Mouse (Mus musculus): ENCODE measurements around the gene Sept5. TPM values are rescaled to one million over a fixed set of nuclear protein-coding genes. Genes with fewer than 3 reads are reported as not detected.

Sept5 gene
- polyA plus RNA-seq, 1 experiment from 2014 or later = 32.2 TPM

DNA sequence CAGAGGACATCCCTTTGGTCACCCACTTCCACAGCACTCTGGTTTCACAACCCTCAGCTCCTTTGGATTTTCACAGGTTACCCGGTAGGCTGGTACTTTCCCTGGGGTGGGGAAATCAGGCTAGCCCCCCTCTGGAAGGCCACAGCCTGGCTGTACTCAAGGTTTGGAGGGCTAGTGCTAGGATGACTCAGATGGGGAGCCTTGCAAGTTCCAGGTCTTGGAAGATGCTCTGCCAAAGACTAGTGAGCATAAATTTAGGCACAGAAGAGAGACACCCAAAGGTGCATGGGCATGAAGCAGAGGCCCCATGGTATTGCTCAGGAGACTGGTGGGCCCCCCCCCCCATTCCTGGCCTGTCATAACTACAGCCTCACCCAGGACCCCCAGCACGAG, 810 bp downstream of the Sept5 start:
- Histone ChIP-seq H3K36me3 (replicated peaks) (peaks cover 16% of the 10 kb centered on the region), H3K27me3 (replicated peaks; ENCODE audit: low read depth, poor library complexity, severe bottlenecking) (peaks cover 90% of the 10 kb centered on the region), H3K9me3 (no peaks in the 10 kb centered on the region), H3K4me3 (peak overlapping the region; percentile 70), H3K27ac (replicated peaks) (peak overlapping the region; percentile 88), H3K4me1 (peaks cover 42% of the 10 kb centered on the region)
- 22% methylated on average over 2 of the region's 2 CpGs for WGBS
- no peak for DNase-seq (ENCODE audit: low spot score)

GRCm38 (mm10) chr16:18628206-18628947, 1.4 kb downstream of the Sept5 start:
- peak overlapping the region; percentile 70 for H3K4me3 ChIP-seq
- peaks cover 92% of the 10 kb centered on the region for H3K27me3 ChIP-seq (replicated peaks; ENCODE audit: low read depth, poor library complexity, severe bottlenecking)
- H3K9me3 ChIP-seq = no peaks in the 10 kb centered on the region
- 55% methylated on average over 7 of the region's 7 CpGs for WGBS
- peaks cover 42% of the 10 kb centered on the region for H3K4me1 ChIP-seq
- peaks cover 22% of the 10 kb centered on the region for H3K36me3 ChIP-seq (replicated peaks)
- peak; percentile 9 for DNase-seq (ENCODE audit: low spot score)
- H3K27ac ChIP-seq (replicated peaks) = peak overlapping the region; percentile 88

DNA sequence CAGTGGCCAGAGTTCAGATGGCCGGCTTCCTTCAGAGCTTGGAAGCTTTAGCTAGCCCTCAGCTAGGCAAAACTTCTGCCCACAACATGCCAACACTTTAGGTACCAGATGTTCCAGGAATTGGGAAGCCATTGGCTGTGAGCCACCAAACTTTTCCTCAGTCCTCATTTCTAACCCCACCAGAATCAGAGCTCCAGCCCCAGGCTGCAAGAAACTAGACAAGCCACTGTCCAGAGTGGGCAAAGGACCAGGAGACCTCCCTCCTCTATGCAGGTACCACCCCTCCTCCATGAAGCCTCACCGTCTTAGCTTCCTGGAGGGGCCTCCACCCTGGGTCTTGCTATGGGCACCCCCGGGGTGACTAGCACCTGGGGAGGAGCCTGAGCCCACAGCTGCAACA, 2.6 kb downstream of the Sept5 start:
- Histone ChIP-seq H3K27ac (replicated peaks) (no peak overlapping the region), H3K4me3 (peak overlapping the region; percentile 66; the same call in 1 of the 2 replicates), H3K9me3 (no peaks in the 10 kb centered on the region), H3K4me1 (peaks cover 38% of the 10 kb centered on the region), H3K27me3 (replicated peaks; ENCODE audit: low read depth, poor library complexity, severe bottlenecking) (peaks cover 92% of the 10 kb centered on the region), H3K36me3 (replicated peaks) (peaks cover 34% of the 10 kb centered on the region)
- DNase-seq (ENCODE audit: low spot score) = no peak
- WGBS = 29% methylated on average over 3 of the region's 3 CpGs

- peak within 1 kb of the TSS; percentile 62; the same call in 1 of the 2 replicates for H3K27ac ChIP-seq (replicated peaks)
- H3K4me1 ChIP-seq = peaks cover 46% of the 10 kb centered on the region
- H3K9me3 ChIP-seq = no peaks in the 10 kb centered on the region
- WGBS = 1% methylated on average over 65 of the region's 65 CpGs
- H3K4me3 ChIP-seq = peak within 1 kb of the TSS; percentile 66
- H3K36me3 ChIP-seq (replicated peaks) = peaks cover 36% of the 10 kb centered on the region
- peaks cover 94% of the 10 kb centered on the region for H3K27me3 ChIP-seq (replicated peaks; ENCODE audit: low read depth, poor library complexity, severe bottlenecking)
- DNase-seq (ENCODE audit: low spot score) = peak; percentile 88
Measured at GRCm38 (mm10) chr16:18626376-18626878, 3.3 kb downstream of the Sept5 start, which contains the start of gene Gm49601. TSS of gene Gm49601 (minus strand) at chr16:18626427.

DNA sequence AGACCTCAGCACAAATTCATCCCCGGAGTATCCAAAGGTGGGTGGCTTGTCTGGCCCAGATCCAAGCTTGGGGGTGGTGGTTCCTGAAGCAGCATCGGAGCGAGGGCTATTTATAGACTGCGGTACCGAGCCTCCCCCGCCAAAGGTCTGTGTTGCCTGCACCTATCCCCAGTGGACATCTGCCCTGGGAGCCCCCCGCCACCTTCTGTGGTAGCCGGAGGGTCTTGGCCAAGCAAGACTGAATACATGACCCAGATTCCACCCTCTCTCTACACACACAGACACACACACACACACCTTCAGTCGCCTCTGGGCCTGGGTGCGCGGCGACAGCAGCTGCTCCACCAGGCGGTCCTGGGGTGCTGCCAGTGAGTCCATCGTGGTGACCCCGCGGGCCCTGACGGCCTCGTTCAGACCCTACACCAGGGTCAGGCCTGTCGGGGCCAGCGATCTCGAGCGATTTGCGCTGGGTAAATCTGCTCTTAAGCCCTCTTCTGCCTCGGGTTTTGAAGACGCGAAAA, 3.9 kb downstream of the Sept5 start:
- Histone ChIP-seq H3K27me3 (replicated peaks; ENCODE audit: low read depth, poor library complexity, severe bottlenecking) (peaks cover 94% of the 10 kb centered on the region), H3K4me1 (peaks cover 52% of the 10 kb centered on the region), H3K27ac (replicated peaks) (no peak overlapping the region; the same call in 1 of the 2 replicates), H3K36me3 (replicated peaks) (peaks cover 36% of the 10 kb centered on the region), H3K9me3 (no peaks in the 10 kb centered on the region), H3K4me3 (peak overlapping the region; percentile 66)
- 5% methylated on average over 26 of the region's 26 CpGs for WGBS
- no peak for DNase-seq (ENCODE audit: low spot score)

- peaks cover 58% of the 10 kb centered on the region for H3K4me1 ChIP-seq
- H3K36me3 ChIP-seq (replicated peaks) = peaks cover 36% of the 10 kb centered on the region
- peaks cover 94% of the 10 kb centered on the region for H3K27me3 ChIP-seq (replicated peaks; ENCODE audit: low read depth, poor library complexity, severe bottlenecking)
- WGBS = 31% methylated on average over 14 of the region's 14 CpGs
- no peak overlapping the region for H3K4me3 ChIP-seq
- H3K9me3 ChIP-seq = no peaks in the 10 kb centered on the region
- H3K27ac ChIP-seq (replicated peaks) = no peak overlapping the region
- no peak for DNase-seq (ENCODE audit: low spot score)
Measured at GRCm38 (mm10) chr16:18625097-18625496, 4.7 kb downstream of the Sept5 start.

- no peak for DNase-seq (ENCODE audit: low spot score)
- Histone ChIP-seq H3K27ac (replicated peaks) (no peak overlapping the region), H3K27me3 (replicated peaks; ENCODE audit: low read depth, poor library complexity, severe bottlenecking) (peaks cover 98% of the 10 kb centered on the region), H3K9me3 (no peaks in the 10 kb centered on the region), H3K4me3 (no peak overlapping the region), H3K4me1 (peaks cover 58% of the 10 kb centered on the region), H3K36me3 (replicated peaks) (peaks cover 36% of the 10 kb centered on the region)
- WGBS = 19% methylated on average over 15 of the region's 15 CpGs
Measured at GRCm38 (mm10) chr16:18624641-18625040, 5.1 kb downstream of the Sept5 start.

- Histone ChIP-seq H3K9me3 (no peaks in the 10 kb centered on the region), H3K27ac (replicated peaks) (no peak overlapping the region), H3K36me3 (replicated peaks) (peaks cover 36% of the 10 kb centered on the region), H3K4me1 (peaks cover 53% of the 10 kb centered on the region), H3K27me3 (replicated peaks; ENCODE audit: low read depth, poor library complexity, severe bottlenecking) (peaks cover 100% of the 10 kb centered on the region), H3K4me3 (no peak overlapping the region)
- DNase-seq (ENCODE audit: low spot score) = no peak
- 22% methylated on average over 15 of the region's 15 CpGs for WGBS
Measured at GRCm38 (mm10) chr16:18623751-18624540, 5.8 kb downstream of the Sept5 start.

DNA sequence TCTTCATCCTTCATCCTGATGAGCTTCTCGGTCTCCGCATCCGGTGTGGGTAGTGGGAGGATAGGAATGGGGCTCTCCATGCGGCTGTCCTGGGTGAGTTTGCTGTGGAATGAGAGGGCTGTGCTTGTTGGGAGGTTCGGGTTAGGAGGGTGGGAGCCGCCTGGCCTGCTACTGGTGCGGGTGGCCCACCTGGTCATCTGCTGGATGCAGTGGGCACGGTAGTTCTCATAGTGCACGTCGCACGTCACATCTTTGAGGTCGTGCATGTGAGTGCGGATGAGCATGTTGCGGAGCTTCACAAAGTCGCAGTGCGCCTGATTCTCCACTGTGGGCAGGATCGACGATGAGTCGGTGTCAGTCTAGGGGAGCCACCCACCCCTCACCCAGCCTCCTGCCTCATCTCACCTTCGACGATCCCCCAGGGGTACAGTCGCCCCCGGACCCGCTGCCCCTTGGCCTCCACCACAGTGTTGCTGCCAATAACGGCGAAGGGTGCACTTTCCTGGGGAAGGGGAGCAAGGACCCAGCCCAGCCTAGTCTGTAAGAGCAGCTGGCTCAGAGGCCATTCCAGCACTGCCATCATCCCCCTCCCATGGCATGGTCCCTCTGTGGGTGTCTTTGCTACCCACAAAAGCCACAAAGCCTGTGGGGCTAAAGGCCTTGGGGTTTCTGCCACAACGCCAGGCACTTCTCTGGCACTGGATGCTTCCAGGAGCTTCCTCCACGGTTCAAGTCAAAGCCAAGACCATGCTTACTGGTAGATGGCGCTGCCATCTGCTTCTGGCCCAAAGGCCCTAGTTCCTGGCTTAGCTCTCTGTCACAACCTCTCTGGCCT, 6.6 kb downstream of the Sept5 start:
- Histone ChIP-seq H3K4me1 (peaks cover 45% of the 10 kb centered on the region), H3K9me3 (no peaks in the 10 kb centered on the region)

DNA sequence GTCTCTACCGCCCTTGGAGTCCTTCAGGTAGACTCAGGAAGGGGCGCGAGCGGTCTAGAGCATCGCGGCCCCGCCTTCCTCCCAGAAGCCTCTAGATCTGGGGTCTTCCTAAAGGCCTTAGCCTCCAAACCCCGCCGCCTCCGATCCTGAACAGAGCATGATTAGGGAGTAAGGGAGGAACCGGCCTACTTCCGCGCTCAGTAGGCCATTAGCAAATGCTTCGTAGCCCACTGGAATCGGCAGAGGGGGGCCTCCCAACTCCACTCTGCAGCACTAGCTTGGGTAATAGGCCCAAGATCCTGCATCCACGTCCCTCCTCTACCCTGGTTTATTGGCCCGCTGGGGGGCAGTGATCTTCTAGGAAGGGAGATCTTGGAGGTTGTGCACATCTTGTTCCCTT, 7.7 kb downstream of the Sept5 start, which contains the start of gene Gp1bb:
TSS of gene Gp1bb (minus strand) at position 385 of the 400 bp plus-strand sequence.
- Histone ChIP-seq H3K4me3 (peak within 1 kb of the TSS; percentile 65), H3K36me3 (replicated peaks) (peaks cover 36% of the 10 kb centered on the region), H3K9me3 (no peaks in the 10 kb centered on the region), H3K27ac (replicated peaks) (no peak within 1 kb of the TSS), H3K4me1 (peaks cover 43% of the 10 kb centered on the region), H3K27me3 (replicated peaks; ENCODE audit: low read depth, poor library complexity, severe bottlenecking) (peaks cover 99% of the 10 kb centered on the region)
- WGBS = 3% methylated on average over 17 of the region's 17 CpGs
- peak; percentile 44 for DNase-seq (ENCODE audit: low spot score)

More for the DNA sequence above, 6.6 kb downstream of the Sept5 start:
- peaks cover 36% of the 10 kb centered on the region for H3K36me3 ChIP-seq (replicated peaks)
- H3K27me3 ChIP-seq (replicated peaks; ENCODE audit: low read depth, poor library complexity, severe bottlenecking) = peaks cover 100% of the 10 kb centered on the region
- DNase-seq (ENCODE audit: low spot score) = peak; percentile 30
- 18% methylated on average over 29 of the region's 29 CpGs for WGBS
- no peak overlapping the region for H3K4me3 ChIP-seq
- H3K27ac ChIP-seq (replicated peaks) = no peak overlapping the region

- WGBS = 1% methylated on average over 38 of the region's 38 CpGs
- Histone ChIP-seq H3K27me3 (replicated peaks; ENCODE audit: low read depth, poor library complexity, severe bottlenecking) (peaks cover 99% of the 10 kb centered on the region), H3K36me3 (replicated peaks) (peaks cover 36% of the 10 kb centered on the region), H3K4me3 (peak overlapping the region; percentile 65), H3K27ac (replicated peaks) (no peak overlapping the region), H3K9me3 (no peaks in the 10 kb centered on the region), H3K4me1 (peaks cover 43% of the 10 kb centered on the region)
- peak; percentile 54 for DNase-seq (ENCODE audit: low spot score)
Measured at GRCm38 (mm10) chr16:18621362-18622001, 8.3 kb downstream of the Sept5 start.
